Mouse (Mus musculus): ENCODE data around the gene Slc12a1. TPM values are rescaled to one million over a fixed set of nuclear protein-coding genes. Genes with fewer than 3 reads are reported as not detected.

Gene Slc12a1
- polyA plus RNA-seq (2012; fragmentation: generic; extraction: Trizol) = not detected

GRCm38 (mm10) chr2:125152388-125152787 is at the start of gene Slc12a1:
Gene Slc12a1 (plus strand): TSS chr2:125152505.

GRCm38 (mm10) chr2:125123477-125123852 is 28.8 kb upstream of the Slc12a1 start, which contains the start of gene Myef2:
Gene Myef2 (minus strand): TSS chr2:125123661.

GRCm38 (mm10) chr2:125135903-125136811 is 16.1 kb upstream of the Slc12a1 start, which contains the start of gene Ctxn2:
Gene Ctxn2 (plus strand): TSS chr2:125136692.

GRCm38 (mm10) chr2:125247108-125247961 is 95.0 kb downstream of the Slc12a1 start, which contains the start of gene Dut:
Gene Dut (plus strand): TSS chr2:125247190.

Other genes with a start within 250 kb of the Slc12a1 start
- not detected for gene Slc24a5, start 84.4 kb upstream of the Slc12a1 start, polyA plus RNA-seq (2012; fragmentation: generic; extraction: Trizol)
- 1 to 10 TPM in 1 of 2 experiments, under 1 TPM in 1; 0.80 to 8.9 TPM for gene Myef2, start 28.8 kb upstream of the Slc12a1 start, polyA plus RNA-seq (2012; fragmentation: generic; extraction: Trizol)
- gene Ctxn2, start 15.8 kb upstream of the Slc12a1 start, polyA plus RNA-seq (2012; fragmentation: generic; extraction: Trizol) = not detected
- gene Dut, start 94.7 kb downstream of the Slc12a1 start, polyA plus RNA-seq (2012; fragmentation: generic; extraction: Trizol) = 10 to 100 TPM; 30.8 to 53.6 TPM

All from C3H10T1/2 (cell line).